Mouse (Mus musculus) adrenal gland, adult 8-10 months (tissue): Measurements from ENCODE around the gene Lmod1. TPM values are rescaled to one million over a fixed set of nuclear protein-coding genes. Genes with fewer than 3 reads are reported as not detected.

Source experiments
- DNase-seq: peaks from one replicate; pipeline ENCODE4 v3.0.0; 2022
- total RNA-seq, 4 experiments: library from RNA; stranded (reverse); gene quantifications; 2 replicates each; pipeline ENCODE4 v1.2.4; 2022

The Lmod1 gene
- total RNA-seq: 1 to 10 TPM; 1.2 to 1.6 (median 1.5) TPM

DNA sequence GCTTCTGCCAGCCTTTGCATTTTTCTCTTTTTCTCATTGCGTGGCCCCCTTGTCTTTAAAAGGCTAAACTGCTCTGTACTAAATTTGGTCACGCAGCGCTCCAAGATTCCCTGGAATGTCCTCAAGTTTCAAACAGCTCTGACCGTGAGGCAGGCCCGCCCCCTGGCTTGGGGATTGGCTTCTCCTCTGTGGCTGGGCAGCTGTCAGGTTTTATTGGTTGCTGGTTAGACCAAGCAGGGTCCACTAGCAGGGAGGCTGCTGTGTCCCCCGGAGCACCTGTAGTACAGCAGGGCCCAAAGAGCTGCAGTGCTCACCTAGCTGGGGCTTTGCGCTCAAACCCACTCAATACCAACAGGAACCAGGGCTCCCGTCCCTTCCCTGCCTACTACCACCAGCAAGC, at the start of gene Lmod1:
Lmod1 (plus strand) TSS at position 237 of the 400 bp plus-strand sequence.
- no peak for DNase-seq

DNA sequence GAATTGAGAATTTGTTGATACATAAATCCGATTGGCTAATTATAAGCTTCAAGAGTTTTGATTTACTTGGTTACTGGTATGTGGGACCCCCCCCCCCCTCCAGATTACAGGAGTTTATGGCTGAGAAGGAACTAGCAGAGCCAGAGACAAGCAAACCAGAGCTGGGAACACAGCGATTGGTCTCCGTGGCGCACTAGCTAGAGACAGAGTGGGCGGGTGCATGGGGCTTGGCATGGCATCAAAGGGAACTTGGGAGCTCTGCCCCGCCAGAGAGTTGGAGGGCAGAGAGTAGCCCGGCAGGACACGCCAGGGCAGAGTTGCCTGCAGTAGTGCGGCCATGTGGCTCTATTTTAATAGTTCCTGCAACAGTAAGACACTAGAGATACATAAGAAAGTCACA, 44.0 kb upstream of the Lmod1 start:
- DNase-seq: peak; percentile 82

DNA sequence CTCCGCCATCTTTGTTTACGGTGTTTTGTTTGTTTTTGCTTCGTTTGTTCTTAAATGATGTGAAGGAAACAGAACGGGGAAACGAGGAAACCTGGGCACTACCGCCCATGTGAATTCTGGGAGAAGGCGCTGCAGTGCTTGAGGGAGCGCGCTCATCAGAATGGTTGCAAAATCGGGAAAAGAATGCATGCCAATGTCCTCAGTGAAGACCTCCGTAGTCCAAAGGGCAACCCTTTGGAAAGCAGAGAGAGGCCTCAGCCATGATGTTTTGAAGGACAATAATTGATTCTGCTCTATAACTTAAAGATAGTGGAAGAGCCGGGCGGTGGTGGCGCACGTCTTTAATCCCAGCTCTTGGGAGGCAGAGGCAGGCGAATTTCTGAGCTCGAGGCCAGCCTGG, 42.8 kb upstream of the Lmod1 start:
- DNase-seq: no peak

DNA sequence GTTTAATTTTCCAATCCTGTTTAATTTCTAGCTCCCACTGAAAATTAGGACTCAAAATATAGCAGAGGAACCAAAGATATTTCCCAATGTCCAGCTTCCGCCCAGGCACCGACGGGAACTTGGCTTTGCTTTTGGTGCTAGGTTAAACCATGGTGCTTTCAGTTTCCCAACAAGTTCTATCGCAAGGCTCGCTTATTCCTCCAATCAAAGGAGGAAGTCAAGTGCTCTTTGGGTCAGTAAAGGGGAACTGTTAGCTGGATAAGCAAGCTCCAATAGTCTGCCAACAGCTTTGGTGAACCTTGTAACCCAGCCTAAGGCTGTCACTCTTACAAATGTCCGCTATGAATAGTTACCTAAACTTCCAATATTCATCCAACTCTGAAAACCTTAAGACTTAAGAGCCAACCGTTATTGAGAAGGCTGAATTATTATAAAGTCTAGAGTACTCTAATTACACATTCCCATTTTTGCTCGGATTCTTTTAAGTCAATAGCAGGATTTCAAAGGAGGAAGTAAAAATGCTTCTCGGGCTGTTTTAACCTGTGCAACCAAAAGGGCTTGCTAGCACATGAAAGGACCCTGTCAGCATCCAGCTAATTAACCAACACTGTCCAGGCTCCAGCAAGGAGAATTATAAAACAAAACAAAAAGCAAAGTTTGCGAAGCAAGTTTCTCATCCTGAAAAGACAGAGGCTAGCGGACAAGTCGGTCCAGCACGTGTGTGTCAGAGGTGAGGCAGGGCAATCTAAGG, 41.9 kb upstream of the Lmod1 start:
- no peak for DNase-seq

DNA sequence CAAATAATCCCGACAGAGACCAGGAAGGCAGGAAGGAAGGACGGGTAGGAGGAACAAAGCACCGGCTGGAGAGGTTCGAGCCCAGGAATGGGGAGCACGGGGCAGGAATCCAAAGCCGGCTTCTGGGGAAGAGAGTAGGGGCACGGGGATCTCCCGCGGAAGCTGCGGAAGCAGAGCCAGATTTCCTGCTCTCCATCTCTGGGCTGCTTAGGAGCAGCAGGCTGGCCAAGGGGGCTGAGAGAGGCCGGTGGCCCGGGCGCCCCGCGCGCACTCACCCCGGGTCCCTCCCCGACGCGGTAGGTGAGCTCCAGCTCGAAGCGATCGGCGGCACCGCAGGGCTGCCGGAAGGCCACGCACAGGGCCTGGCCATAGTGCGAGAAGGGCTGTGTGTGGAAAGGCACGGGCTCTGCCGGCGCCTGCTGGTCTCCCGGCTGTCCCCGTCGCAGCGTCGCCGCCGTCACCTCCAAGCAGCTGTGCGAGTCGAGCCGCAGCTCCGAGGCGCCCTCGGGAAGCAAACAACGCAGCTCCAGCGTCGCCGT, 41.3 kb upstream of the Lmod1 start:
- no peak for DNase-seq

DNA sequence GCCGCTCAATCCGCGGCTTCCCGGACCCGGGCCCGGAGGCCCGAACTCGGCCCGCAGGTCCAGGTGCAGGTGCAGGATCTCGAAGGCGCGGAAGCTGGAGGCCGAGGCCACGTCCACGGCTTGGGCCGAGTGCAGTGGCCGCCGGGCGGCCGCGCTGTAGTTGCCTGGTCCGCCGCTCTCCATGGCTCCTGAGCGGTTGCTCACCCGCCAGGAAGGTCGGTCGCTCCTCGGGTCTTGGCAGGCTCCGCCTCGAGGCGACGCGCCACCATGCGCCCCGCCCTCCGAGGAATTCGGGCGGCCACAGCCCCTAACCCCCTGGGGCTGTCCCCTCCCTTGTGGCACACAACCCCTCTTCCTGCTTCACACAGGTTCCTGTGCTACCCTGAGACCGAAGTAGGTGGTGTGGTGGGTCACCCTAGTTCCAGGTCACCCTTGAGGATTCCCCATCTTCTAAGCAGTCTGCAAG, 40.7 kb upstream of the Lmod1 start, which contains the start of gene Rnpep:
Rnpep (minus strand) TSS at position 259 of the 466 bp plus-strand sequence.
- peak; percentile 60 for DNase-seq

DNA sequence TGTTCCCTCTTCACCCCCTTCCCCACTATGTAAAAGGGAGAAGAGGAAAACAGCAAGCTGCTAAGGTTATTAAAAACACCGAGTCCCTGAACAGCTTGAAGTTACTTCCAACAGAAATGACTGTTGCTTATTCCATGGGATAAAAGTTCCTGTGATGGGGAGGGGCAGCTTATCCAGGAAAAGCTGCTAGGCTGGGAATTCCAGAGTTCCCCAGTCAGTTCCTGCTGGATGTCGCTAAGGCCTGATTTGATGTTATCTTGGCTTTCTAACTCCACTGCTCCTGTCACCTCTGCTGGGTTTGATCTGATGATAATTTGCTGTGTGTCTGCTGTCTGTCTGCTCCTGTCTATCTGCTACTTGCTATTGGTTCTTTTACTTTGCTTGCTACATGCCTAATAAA, 38.3 kb upstream of the Lmod1 start:
- DNase-seq: no peak

DNA sequence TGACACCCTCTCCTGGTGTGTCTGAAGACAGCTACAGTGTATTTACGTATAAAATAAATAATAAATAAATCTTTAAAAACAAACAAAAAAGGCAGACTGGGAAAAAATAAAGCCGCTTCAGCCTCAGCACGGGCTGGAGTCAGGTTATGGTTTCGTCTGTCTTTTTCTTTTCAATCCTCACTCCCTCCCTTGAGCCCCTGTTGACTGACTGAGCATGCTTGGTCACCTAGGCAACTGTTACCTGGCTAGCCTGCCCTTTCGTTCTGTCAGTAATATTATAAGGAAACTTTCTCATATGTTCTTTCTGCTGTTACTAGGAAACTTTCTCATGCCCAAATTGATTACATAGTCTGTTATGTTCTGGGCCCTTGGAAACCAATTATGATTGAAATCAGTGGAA, 33.7 kb upstream of the Lmod1 start:
- no peak for DNase-seq

DNA sequence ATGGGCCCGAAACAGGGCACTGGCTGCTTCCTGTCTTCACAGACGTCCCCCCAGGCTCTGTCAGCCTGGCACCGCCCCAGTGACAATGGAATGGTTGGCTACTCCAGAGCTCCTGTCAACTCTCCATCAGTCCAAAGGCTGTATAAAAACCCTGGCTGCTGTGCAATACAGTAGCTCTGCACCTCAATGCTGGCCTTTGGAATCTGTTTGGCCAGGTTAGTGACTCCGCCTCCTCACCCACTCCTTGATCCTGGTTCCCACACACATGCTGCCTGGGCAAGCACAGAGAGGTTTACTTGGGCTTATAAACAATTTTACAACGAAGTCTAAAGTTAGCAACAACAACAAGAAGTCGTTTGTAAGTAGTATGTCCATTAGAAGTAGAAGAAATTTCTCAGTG, 13.3 kb upstream of the Lmod1 start:
- no peak for DNase-seq

DNA sequence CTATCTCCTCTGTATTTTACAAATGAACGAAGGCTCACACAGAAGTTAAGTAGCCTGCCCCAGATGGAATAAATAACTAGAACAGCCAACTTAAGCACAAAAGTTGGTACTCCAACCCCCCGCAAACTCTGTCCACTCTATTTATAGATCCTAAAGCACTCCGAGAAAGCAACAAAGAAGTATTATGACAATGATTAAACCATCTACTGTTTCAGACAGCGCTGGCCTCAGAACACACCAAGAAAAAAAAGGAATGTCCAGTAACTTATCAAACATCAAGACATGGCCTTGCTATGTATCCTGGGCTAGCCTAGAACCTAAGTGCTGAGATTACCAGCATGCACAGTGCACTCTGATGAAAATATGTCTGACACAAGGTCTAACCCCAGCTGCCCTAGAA, 12.4 kb upstream of the Lmod1 start:
- DNase-seq: no peak

DNA sequence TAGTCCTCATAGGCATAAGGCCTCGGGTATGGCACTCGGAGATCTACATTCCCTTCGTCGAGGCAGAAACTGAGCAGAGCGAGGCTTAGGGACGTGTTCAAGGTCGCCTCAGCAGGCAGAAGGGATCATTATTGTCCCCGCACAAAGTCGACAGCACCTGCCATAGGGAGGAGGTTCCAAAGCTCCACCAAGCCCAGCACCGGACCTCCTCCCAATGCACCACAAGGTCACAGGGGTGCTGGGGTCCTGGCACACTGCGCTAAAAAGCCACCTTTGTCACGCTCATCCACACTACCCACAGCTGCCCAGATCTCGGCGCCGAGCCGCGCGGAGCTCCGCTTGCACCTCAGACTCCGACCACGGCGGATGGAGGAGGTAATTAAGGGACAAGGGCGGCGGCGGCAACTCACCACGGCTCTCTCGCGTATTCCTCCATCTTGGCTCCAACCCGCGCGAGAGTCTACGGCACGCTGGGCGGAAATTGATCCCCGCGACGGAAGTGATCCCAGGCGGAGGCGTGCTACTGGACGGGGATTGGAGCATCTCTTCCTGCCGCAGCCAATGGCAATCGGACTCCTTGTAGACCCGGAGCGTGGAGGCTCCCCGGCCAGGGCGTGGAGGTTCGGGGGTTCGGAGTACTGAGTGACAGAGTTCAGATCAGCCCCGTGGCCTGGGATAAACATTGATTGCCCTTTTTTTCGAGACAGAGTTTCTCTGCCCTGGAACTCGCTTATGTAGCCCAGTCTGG, 11.1 kb upstream of the Lmod1 start, which contains the start of gene Timm17a:
Timm17a (minus strand) TSS at position 495 of the 748 bp plus-strand sequence.
- peak; percentile 91 for DNase-seq

DNA sequence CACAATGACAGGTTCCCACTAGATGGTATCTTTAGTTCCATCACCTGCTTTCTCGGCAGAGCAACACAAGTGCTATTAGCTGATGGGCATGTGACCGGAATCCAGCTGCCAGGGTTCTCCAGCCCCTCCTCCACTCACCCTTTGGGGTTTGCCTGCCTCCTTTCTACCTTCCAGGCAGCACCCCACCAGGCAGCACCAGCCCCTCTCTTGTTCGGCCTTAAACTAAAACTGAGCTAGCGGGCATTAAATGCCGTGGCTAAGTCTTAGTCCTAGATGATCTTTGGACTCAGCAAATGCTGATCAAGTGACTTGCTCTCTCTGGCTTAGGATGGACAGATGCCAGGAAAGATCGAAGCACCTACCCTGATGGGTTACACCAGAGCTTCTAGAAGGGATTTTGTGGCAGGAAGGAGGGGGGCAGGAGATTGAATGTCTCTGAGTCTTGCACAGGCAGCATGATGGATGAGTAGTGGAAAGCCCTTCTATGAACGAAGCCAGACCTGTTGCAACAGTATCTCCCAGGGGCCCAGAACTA, 1.2 kb upstream of the Lmod1 start:
- DNase-seq: no peak

DNA sequence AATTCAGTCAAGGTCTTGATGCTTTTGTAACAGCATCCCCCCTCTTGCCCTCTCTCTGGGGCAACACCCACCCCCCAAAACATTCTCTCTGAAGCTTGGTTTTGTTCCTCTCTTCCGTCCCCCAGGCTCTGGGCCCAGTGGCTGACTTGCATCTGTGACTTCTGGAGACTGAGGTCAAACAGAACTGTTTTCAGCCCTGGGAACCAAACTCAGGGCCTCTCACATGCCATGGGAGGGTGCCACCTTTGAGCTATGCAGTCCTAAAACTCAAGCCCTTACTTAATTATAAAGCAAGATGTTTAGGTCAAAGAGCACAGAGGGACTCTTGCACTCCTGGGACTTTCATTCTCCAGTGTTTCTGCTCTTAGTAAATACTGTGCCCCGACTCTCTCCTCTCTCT, 1.3 kb downstream of the Lmod1 start:
- no peak for DNase-seq

DNA sequence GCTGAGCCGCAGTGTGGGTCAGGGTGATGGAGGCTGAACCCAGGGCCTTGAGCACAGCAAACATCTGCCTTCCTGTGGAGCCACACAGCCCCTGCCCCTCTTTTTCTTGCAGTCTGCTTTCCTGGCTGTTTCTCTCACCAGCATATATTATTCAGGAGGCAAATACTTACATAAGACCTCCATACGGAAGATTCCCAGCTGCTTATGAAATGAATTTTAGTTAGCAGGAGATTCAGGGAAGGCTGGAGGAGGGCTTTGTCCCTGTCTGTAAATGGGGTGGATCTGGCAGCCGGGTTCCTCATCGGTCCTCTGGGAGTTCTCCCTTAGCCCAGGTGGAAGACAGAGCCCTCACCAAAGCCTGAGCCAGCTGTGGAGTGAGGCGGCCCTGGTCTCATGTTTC, 3.8 kb downstream of the Lmod1 start:
- no peak for DNase-seq

DNA sequence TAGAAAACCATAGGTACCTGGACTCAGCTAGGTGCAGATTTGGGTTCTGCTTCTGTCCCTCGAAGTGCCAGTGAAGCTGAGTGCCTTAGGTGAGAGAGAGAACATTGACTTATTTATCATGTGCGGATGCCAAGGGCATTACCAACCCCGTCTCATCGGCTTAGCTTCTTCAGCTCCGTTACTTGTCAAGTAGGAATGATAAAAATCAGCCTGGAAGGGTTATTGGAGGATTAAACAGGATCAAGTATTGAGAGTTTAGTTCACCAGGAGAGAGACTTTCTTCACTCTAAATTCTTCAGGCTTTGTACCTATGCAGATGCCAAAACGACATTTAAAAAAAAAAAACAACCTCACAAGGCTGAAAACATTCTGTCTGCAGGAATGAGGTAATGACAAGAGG, 6.0 kb downstream of the Lmod1 start:
- no peak for DNase-seq

DNA sequence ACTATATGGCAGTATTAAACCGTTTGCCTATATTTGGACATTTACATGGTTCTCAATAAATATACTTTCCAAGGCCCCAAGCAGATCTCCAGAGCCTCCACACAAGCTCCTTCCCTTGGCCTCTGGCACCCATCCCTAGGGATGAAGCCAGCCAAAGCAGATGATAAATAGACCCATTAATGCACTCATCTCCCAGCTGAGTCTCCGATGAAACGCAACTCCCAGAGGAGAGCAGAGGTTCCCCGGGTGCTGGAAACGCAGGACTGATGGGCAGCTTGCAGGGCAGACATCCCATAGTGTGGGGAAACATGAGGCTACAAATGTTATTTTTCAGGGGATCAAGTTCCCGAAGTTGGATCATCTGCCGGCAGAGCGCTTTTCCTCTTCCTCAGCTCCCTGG, 17.3 kb downstream of the Lmod1 start:
- no peak for DNase-seq

DNA sequence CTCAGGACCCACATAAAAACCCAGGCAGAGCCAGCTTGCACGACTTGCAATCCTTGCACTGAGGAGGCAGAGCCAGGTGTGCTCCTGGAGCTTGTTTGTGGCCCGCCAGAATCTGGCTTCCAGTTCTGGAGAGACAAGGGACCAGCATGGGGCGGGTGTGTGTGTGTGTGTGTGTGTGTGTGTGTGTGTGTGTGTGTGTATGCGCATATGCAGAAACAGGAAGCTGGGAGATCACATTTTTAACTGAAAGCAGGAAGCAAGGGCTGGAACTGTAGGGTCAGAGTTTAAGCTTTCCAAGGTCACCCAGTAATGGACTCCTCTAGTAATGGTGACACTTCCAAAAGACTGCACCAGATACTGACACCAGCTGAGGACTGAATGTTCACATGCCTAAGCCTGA, 19.4 kb downstream of the Lmod1 start:
- DNase-seq: no peak

DNA sequence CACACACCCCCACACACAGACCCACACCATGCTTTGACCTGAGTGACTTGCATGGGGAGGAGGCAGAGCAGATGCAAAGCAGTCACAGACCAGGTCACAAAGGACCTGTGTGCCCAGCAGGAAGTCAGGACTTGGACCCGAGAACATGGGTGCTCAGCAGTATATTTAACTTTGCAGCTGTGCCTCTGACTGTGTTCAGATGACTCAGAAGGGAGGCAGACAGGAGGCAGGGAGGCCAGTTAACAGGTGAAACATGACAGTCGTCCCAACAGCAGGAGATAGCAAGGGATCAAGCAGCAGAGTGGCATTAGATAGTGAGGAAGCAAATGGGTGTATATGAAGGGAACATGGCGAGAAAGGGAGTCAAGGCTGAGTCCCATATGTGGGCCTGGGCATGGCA, 22.3 kb downstream of the Lmod1 start:
- no peak for DNase-seq

DNA sequence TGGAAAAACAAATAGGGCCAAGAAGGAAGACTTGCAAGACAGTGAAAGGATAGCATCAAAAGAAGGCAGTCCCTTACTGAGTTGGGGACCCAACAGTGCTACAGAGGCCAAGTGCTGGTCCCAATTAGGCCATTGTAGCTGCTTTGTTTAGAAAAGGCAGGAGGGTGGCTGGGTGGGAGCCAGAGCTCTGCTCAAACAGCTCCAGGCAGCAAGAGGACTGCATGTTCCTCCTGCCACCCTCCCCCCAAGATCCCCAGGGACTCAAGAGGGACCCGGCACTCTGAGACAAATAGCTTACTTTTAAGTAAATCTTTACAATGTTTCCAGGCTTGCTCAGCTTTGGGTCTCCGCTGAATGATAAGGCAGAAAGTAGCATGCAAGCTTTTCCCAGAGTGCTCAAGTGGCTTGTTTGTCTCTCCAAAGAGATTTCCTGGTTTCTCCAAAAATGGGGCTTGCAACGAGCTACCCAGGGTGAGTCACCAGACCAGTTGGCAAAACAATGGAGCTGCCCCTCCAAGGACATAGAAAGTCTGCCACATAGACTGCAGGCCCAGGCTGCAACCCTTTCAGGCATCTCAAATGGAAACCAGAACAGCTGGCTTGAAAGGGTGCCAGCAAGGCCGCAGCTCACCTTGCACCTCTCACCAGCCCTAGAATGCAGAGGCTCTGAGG, 23.0 kb downstream of the Lmod1 start:
- DNase-seq: peak; percentile 56

DNA sequence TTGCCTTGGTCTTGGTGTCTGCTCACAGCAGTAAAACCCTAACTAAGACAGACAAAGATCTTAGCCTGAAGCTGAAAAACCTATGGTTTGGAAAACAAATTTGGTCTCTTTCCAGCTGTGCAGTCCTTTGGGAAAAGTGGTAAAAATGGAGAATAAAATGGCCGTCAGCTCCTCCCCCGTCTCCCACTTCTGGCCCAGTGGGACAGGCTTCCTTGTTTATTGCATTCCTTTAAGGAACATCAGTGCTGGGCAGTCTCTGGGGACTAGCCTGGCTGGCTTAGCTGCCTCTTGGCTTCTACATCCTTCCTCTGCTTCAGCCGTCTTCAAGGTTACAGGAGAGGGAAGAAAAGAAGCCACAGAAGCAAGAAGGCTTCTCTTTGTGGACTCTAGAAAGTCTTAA, 27.3 kb downstream of the Lmod1 start:
- DNase-seq: no peak

DNA sequence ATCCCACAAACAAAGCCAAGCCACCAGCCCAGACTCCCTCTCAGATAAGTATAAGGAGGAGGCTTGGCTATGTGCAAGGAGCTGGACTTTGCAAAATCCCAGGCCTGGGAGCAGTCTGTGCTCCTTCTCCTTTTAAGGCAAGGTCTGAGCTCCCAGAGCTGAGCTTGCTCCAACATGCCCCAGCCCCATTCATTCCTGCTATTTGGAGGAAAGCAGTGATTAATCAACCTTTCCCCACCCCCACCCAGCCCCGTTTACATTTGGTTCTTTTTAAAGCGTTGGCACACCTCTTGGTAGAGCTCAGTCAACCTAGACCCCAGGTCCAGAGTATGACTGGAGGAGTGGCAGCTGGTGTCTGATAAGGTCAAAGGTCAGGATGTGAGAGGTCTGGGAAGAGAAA, 34.5 kb downstream of the Lmod1 start:
- DNase-seq: no peak

DNA sequence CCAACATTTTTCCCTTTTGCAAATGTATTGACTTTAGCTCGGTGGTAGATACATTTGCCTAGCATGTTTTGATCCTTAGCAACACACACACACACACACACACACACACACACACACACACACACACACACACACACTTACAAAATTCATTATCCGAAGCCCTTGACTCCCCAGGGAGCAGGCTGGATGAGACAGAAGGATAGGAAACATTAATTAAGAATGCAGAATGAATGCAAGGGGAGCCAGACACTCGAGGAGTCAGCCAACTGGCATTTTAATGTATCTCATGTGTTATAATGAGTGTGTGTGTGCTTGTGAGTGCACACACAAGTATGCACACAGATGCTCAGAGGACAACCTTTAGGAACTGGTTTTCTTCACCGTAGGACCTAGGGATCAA, 36.9 kb downstream of the Lmod1 start:
- no peak for DNase-seq

DNA sequence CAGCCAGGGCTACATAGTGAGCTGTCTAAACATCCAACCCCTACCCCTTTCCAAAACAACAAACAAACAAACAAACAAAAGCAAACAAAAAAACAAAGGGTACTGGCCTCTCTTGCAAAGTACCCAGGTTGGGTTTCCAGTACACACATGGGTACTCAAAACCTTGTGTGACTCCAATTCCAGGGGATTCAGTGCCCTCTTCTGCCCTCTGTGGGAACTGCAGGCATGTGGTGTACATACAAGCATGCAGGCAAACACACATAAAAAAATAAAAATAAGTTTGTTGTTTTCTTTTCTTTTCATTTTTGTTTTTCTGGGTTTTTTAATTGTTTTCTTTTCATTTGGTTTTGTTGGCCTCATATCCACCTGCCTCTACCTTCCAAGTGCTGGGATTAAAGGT, 37.5 kb downstream of the Lmod1 start:
- DNase-seq: no peak
